Mouse (Mus musculus) naive thymus-derived CD4-positive, alpha-beta T cell, adult 2 months (primary cell): ENCODE measurements around the gene Ccdc57.
A peak's percentile ranks its signal among the peaks of the same experiment; 100 is the strongest.
"Not testable (repeated sequence)": the region's sequence is repeated elsewhere in the genome, so short reads cannot be mapped to it uniquely, and the experiment has no call there.

ENCODE experiments used
- DNase-seq: peaks from one replicate; pipeline ENCODE4 v3.0.0-alpha.2; 2011; ENCODE audit warnings: low read depth

The Ccdc57 gene

GRCm38 (mm10) chr11:120851582-120851981 lies 81.1 kb downstream of the Ccdc57 start:
- peak; percentile 39 for DNase-seq

- DNase-seq: peak; percentile 28
Observed at GRCm38 (mm10) chr11:120851132-120851531, 81.5 kb downstream of the Ccdc57 start.

GRCm38 (mm10) chr11:120850331-120851030 lies 82.2 kb downstream of the Ccdc57 start:
- DNase-seq: no peak

GRCm38 (mm10) chr11:120846725-120847475 lies 85.8 kb downstream of the Ccdc57 start:
- DNase-seq: no peak

- DNase-seq: no peak
Observed at GRCm38 (mm10) chr11:120844329-120844728, 88.3 kb downstream of the Ccdc57 start.

- DNase-seq: no peak
Observed at GRCm38 (mm10) chr11:120833555-120834280, 99.0 kb downstream of the Ccdc57 start.

- DNase-seq: not testable (repeated sequence)
Observed at GRCm38 (mm10) chr11:120832962-120833361, 99.7 kb downstream of the Ccdc57 start.

GRCm38 (mm10) chr11:120831659-120832440 lies 100.8 kb downstream of the Ccdc57 start:
- no peak for DNase-seq

- no peak for DNase-seq
Observed at GRCm38 (mm10) chr11:120830686-120831085, 102.0 kb downstream of the Ccdc57 start.

GRCm38 (mm10) chr11:120829757-120830532 lies 102.7 kb downstream of the Ccdc57 start:
- no peak for DNase-seq

- DNase-seq: no peak
Observed at GRCm38 (mm10) chr11:120828416-120828815, 104.3 kb downstream of the Ccdc57 start.

- DNase-seq: no peak
Observed at GRCm38 (mm10) chr11:120826016-120826953, 106.4 kb downstream of the Ccdc57 start.

- peak; percentile 67 for DNase-seq
Observed at GRCm38 (mm10) chr11:120825289-120825863, 107.3 kb downstream of the Ccdc57 start.

GRCm38 (mm10) chr11:120824787-120825288 lies 107.8 kb downstream of the Ccdc57 start:
- no peak for DNase-seq

- peak; percentile 96 for DNase-seq
Observed at GRCm38 (mm10) chr11:120823956-120824786, 108.5 kb downstream of the Ccdc57 start, which contains the start of gene Fasn. Gene Fasn (minus strand): TSS chr11:120824547.

- no peak for DNase-seq
Observed at GRCm38 (mm10) chr11:120823551-120823947, 109.1 kb downstream of the Ccdc57 start.

GRCm38 (mm10) chr11:120822831-120823550 lies 109.7 kb downstream of the Ccdc57 start:
- peak; percentile 37 for DNase-seq

GRCm38 (mm10) chr11:120822321-120822720 lies 110.4 kb downstream of the Ccdc57 start:
- no peak for DNase-seq
